Mouse (Mus musculus) liver, postnatal 0 days (tissue): ENCODE data around the gene Bag6. TPM values are rescaled to one million over a fixed set of nuclear protein-coding genes. Genes with fewer than 3 reads are reported as not detected.
A peak's percentile ranks its signal among the peaks of the same experiment; 100 is the strongest.

Experiments
- ATAC-seq: fragments of 200-750 bp; cut with Nextera tagmentation; 2 replicates; pipeline ENCODE4 v1.8.0; 2017; ENCODE audit warnings: mild to moderate bottlenecking, moderate library complexity
- DNase-seq: peaks from one replicate; pipeline ENCODE4 v3.0.0-alpha.2; 2016
- H3K27ac ChIP-seq: fragments of 300-500 bp; sonication (generic); 2 replicates; pipeline ENCODE4 v1.5.1; 2014; ENCODE audit warnings: antibody characterized with exemption, moderate library complexity, mild to moderate bottlenecking, low read depth
- H3K27me3 ChIP-seq: fragments of 300-500 bp; sonication (generic); 2 replicates; pipeline ENCODE4 v1.6.1; 2014; ENCODE audit warnings: low read length, control low read depth, mixed read lengths; ENCODE audit not compliant: insufficient read depth
- H3K36me3 ChIP-seq: fragments of 300-500 bp; sonication (generic); replicated peaks from 2 replicates; pipeline ENCODE4 v1.6.1; 2014; ENCODE audit warnings: mild to moderate bottlenecking, control low read depth, low read length, moderate library complexity, mixed read lengths; ENCODE audit not compliant: insufficient read depth
- H3K4me1 ChIP-seq: fragments of 300-500 bp; sonication (generic); 2 replicates; pipeline ENCODE4 v1.6.1; 2014; ENCODE audit warnings: antibody characterized with exemption, mild to moderate bottlenecking, control low read depth; ENCODE audit not compliant: insufficient read depth
- H3K4me2 ChIP-seq: fragments of 300-500 bp; sonication (generic); 2 replicates; pipeline ENCODE4 v1.6.1; 2014; ENCODE audit warnings: low read depth, mild to moderate bottlenecking, low read length, moderate library complexity, mixed read lengths
- H3K4me3 ChIP-seq: fragments of 300-500 bp; sonication (generic); 2 replicates; pipeline ENCODE4 v1.5.1; 2014; ENCODE audit warnings: low read depth, low read length
- H3K9ac ChIP-seq: fragments of 300-500 bp; sonication (generic); replicated peaks from 2 replicates; pipeline ENCODE4 v1.6.1; 2014; ENCODE audit warnings: mild to moderate bottlenecking, moderate library complexity
- H3K9me3 ChIP-seq: fragments of 300-500 bp; sonication (generic); 2 replicates; pipeline ENCODE4 v1.6.1; 2016; ENCODE audit warnings: mild to moderate bottlenecking, control low read depth, low read length, mixed read lengths
- CTCF ChIP-seq: sonication (generic); IDR thresholded peaks from 2 replicates; pipeline ENCODE4 v1.5.1; 2016; ENCODE audit warnings: antibody characterized with exemption, low read depth
- EP300 ChIP-seq: IDR thresholded peaks from 2 replicates; pipeline ENCODE4 v1.6.1; 2016; ENCODE audit warnings: antibody characterized with exemption, low read depth, mild to moderate bottlenecking
- WGBS: fragments of 180-500 bp; shearing (Covaris S2); extraction: QIAGEN DNeasy Blood & Tissue Kit; methylation state at CpG from one replicate; pipeline ENCODE4 v1.1.7; 2014; ENCODE audit not compliant: insufficient replicate concordance; 5-methylcytosine and 5-hydroxymethylcytosine counted together
- polyA plus RNA-seq: library from polyadenylated mRNA; unstranded; fragments of >200 nt; fragmentation: Nextera tagmentation; extraction: Ambion mirVana; gene quantifications from 2 replicates; pipeline ENCODE4 v1.2.1, GENCODE M21; 2015

Gene Bag6
- polyA plus RNA-seq, 1 experiment from 2014 or later: 19.7 TPM

- Histone ChIP-seq H3K36me3 (peaks cover 43% of the 10 kb centered on the region), H3K27me3 (no peaks in the 10 kb centered on the region), H3K4me3 (no peak overlapping the region), H3K9me3 (no peaks in the 10 kb centered on the region), H3K4me2 (no peak overlapping the region), H3K9ac (peak overlapping the region; percentile 34; the same call in 1 of the 2 replicates), H3K4me1 (peaks cover 38% of the 10 kb centered on the region), H3K27ac (no peak overlapping the region)
- no peak for ATAC-seq
- WGBS: 77% methylated on average over 8 of the region's 8 CpGs
- no peak for TF ChIP-seq EP300
- TF ChIP-seq CTCF: no peak
- no peak for DNase-seq
Measured at GRCm38 (mm10) chr17:35102299-35102698, 32.7 kb upstream of the Bag6 start.

DNA sequence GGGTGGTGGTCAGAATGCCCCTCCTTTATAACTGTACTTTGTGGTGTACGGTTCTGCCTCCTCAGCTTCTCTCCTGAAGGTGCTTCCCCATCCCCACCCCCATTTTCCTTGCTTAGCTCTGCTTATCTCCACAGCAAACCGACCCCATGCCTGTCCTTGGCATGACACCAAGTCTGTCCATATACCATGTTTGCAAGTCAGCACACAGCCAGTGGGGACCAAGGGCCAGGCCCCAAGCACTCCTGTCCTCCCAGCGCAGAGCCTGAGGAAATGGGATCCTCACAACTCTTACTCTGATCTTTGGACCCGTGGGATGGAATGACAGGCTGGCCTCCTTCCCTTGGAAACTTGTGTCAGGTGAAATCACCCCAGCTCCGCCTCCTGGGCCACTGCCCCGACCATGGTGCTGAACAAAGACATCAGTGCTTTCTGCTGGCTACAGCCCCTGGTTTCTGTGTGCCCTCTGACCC lies 31.7 kb upstream of the Bag6 start:
- Histone ChIP-seq H3K4me1 (peaks cover 38% of the 10 kb centered on the region), H3K4me2 (0 out of 2 replicates have a peak overlapping the region, but pooled peaks have one; percentile 42), H3K9me3 (no peaks in the 10 kb centered on the region), H3K27ac (peak overlapping the region; percentile 48; the same call in 1 of the 2 replicates), H3K27me3 (no peaks in the 10 kb centered on the region), H3K9ac (peak overlapping the region; percentile 26; the same call in 1 of the 2 replicates), H3K36me3 (peaks cover 37% of the 10 kb centered on the region), H3K4me3 (no peak overlapping the region)
- 37% methylated on average over 6 of the region's 6 CpGs for WGBS
- peak; percentile 44 for DNase-seq
- ATAC-seq: peak; percentile 22
- peak; percentile 62 for TF ChIP-seq EP300
- no peak for TF ChIP-seq CTCF

- Histone ChIP-seq H3K36me3 (peaks cover 29% of the 10 kb centered on the region), H3K9me3 (no peaks in the 10 kb centered on the region), H3K27me3 (no peaks in the 10 kb centered on the region), H3K4me1 (peaks cover 38% of the 10 kb centered on the region), H3K4me2 (peak overlapping the region; percentile 42; the same call in 1 of the 2 replicates), H3K27ac (peak overlapping the region; percentile 48), H3K9ac (peak overlapping the region; percentile 26; the same call in 1 of the 2 replicates), H3K4me3 (no peak overlapping the region)
- TF ChIP-seq CTCF (no peak), EP300 (no peak)
- no peak for ATAC-seq
- no peak for DNase-seq
- 68% methylated on average over 7 of the region's 7 CpGs for WGBS
Measured at GRCm38 (mm10) chr17:35104079-35104478, 30.9 kb upstream of the Bag6 start.

- DNase-seq (no peak), ATAC-seq (peak; percentile 85)
- H3K36me3 ChIP-seq: peaks cover 25% of the 10 kb centered on the region
- H3K27ac ChIP-seq: peak overlapping the region; percentile 48
- H3K9me3 ChIP-seq: no peaks in the 10 kb centered on the region
- TF ChIP-seq EP300 (peak; percentile 93), CTCF (no peak)
- no peak overlapping the region; the same call in 1 of the 2 replicates for H3K9ac ChIP-seq
- H3K4me3 ChIP-seq: no peak overlapping the region
- H3K4me1 ChIP-seq: peaks cover 38% of the 10 kb centered on the region
- WGBS: 52% methylated on average over 6 of the region's 6 CpGs
- H3K27me3 ChIP-seq: no peaks in the 10 kb centered on the region
- peak overlapping the region; percentile 42; the same call in 1 of the 2 replicates for H3K4me2 ChIP-seq
Measured at GRCm38 (mm10) chr17:35104754-35105153, 30.2 kb upstream of the Bag6 start.

- TF ChIP-seq EP300 (no peak), CTCF (peak; percentile 79)
- no peak overlapping the region for H3K9ac ChIP-seq
- peak overlapping the region; percentile 48; the same call in 1 of the 2 replicates for H3K27ac ChIP-seq
- WGBS: 24% methylated on average over 13 of the region's 13 CpGs
- peak overlapping the region; percentile 40; the same call in 1 of the 2 replicates for H3K4me2 ChIP-seq
- H3K9me3 ChIP-seq: no peaks in the 10 kb centered on the region
- H3K36me3 ChIP-seq: peaks cover 17% of the 10 kb centered on the region
- H3K4me1 ChIP-seq: peaks cover 38% of the 10 kb centered on the region
- ATAC-seq (no peak), DNase-seq (peak; percentile 53)
- H3K27me3 ChIP-seq: no peaks in the 10 kb centered on the region
- H3K4me3 ChIP-seq: no peak overlapping the region
Measured at GRCm38 (mm10) chr17:35105740-35106389, 29.1 kb upstream of the Bag6 start.

GRCm38 (mm10) chr17:35106522-35106921 lies 28.5 kb upstream of the Bag6 start:
- ATAC-seq (no peak), DNase-seq (no peak)
- Histone ChIP-seq H3K9me3 (no peaks in the 10 kb centered on the region), H3K4me2 (no peak overlapping the region), H3K36me3 (peaks cover 10% of the 10 kb centered on the region), H3K4me1 (peaks cover 38% of the 10 kb centered on the region), H3K9ac (no peak overlapping the region), H3K4me3 (no peak overlapping the region), H3K27me3 (no peaks in the 10 kb centered on the region), H3K27ac (no peak overlapping the region)
- no peak for TF ChIP-seq EP300
- no peak for TF ChIP-seq CTCF
- WGBS: 65% methylated on average over 3 of the region's 3 CpGs
